Mouse (Mus musculus) left cerebral cortex, postnatal 36 days (tissue): Measurements from ENCODE around the gene Thap8. TPM values are rescaled to one million over a fixed set of nuclear protein-coding genes. Genes with fewer than 3 reads are reported as not detected.
"Not testable (repeated sequence)": the region's sequence is repeated elsewhere in the genome, so short reads cannot be mapped to it uniquely, and the experiment has no call there.

ENCODE experiments used
- DNase-seq, 2 experiments: peaks; one replicate each; pipeline ENCODE4 v3.0.0; 2021 to 2022; ENCODE audit warnings: low spot score in 2 of 2, mixed read lengths in 1 of 2
- intact Hi-C: fragments of 180-260 bp; cut with DNase I; formaldehyde crosslinking; loops from one replicate; pipeline ENCODE4 v1.15.1; 2025
- total RNA-seq, 2 experiments: library from RNA; stranded (reverse); gene quantifications; 2 replicates each; pipeline ENCODE4 v1.2.3; 2021

Thap8 gene
- under 1 TPM; 0.32 to 0.41 TPM for total RNA-seq

GRCm38 (mm10) chr7:30279951-30280669 is at the start of gene Thap8, which contains the start of gene Wdr62:
TSS of gene Thap8 (plus strand) at chr7:30280094.
TSS of gene Wdr62 (minus strand) at chr7:30280419.
- intact Hi-C loops = loop anchor here (5.0 kb wide), 1 partner anchor 48 kb away; the partner anchor contains the start of genes Polr2i and Tbcb

GRCm38 (mm10) chr7:30231328-30231668 is 48.6 kb upstream of the Thap8 start:
- intact Hi-C loops = loop anchor here (5.0 kb wide), 1 partner anchor 51 kb away; the partner anchor contains the start of genes Thap8 and Wdr62
- DNase-seq = no peak

More at GRCm38 (mm10) chr7:30279951-30280669, at the start of gene Thap8, which contains the start of gene Wdr62:
- DNase-seq = peak; percentile 87 to 90

- DNase-seq = peak; percentile 99
- intact Hi-C loops = loop anchor here (5.0 kb wide), 1 partner anchor 50 kb away; the partner anchor contains the start of genes Thap8 and Wdr62
These were observed 48.0 kb upstream of the Thap8 start, which contains the start of the genes Polr2i and Tbcb for GRCm38 (mm10) chr7:30231669-30232454. TSS of gene Polr2i (plus strand) at chr7:30231948. TSS of gene Tbcb (minus strand) at chr7:30232272.

- peak in 1 of 2 experiments; percentile 18 for DNase-seq
- intact Hi-C loops = loop anchor here (5.0 kb wide), 1 partner anchor 50 kb away; the partner anchor contains the start of genes Thap8 and Wdr62
These were observed 47.2 kb upstream of the Thap8 start for GRCm38 (mm10) chr7:30232631-30233148.

- intact Hi-C loops = loop anchor here (5.0 kb wide), 1 partner anchor 49 kb away; the partner anchor contains the start of genes Thap8 and Wdr62
- peak in 1 of 2 experiments; percentile 35 for DNase-seq
These were observed 46.5 kb upstream of the Thap8 start for GRCm38 (mm10) chr7:30233387-30233786.

- DNase-seq = no peak
- intact Hi-C loops = loop anchor here (5.0 kb wide), 1 partner anchor 48 kb away; the partner anchor contains the start of genes Thap8 and Wdr62
These were observed 45.5 kb upstream of the Thap8 start for GRCm38 (mm10) chr7:30234276-30234858.

- intact Hi-C loops = no loop called here
- no peak for DNase-seq
These were observed 44.8 kb upstream of the Thap8 start for GRCm38 (mm10) chr7:30235091-30235490.

GRCm38 (mm10) chr7:30235625-30236024 is 44.3 kb upstream of the Thap8 start, which contains the start of gene Ovol3:
TSS of gene Ovol3 (minus strand) at chr7:30235725.
- no peak for DNase-seq
- intact Hi-C loops = no loop called here

GRCm38 (mm10) chr7:30237374-30237773 is 42.5 kb upstream of the Thap8 start:
- DNase-seq, intact Hi-C loops: not testable (repeated sequence)

- no peak for DNase-seq
- intact Hi-C loops = no loop called here
These were observed 27.6 kb upstream of the Thap8 start for GRCm38 (mm10) chr7:30251956-30252954.

- no peak for DNase-seq
- intact Hi-C loops = no loop called here
These were observed 14.9 kb upstream of the Thap8 start for GRCm38 (mm10) chr7:30265041-30265440.

- intact Hi-C loops = no loop called here
- no peak for DNase-seq
These were observed 14.4 kb upstream of the Thap8 start for GRCm38 (mm10) chr7:30265531-30265930.

- DNase-seq = no peak
- intact Hi-C loops = no loop called here
These were observed 14.0 kb upstream of the Thap8 start for GRCm38 (mm10) chr7:30265935-30266334.

- intact Hi-C loops = no loop called here
These were observed 13.1 kb upstream of the Thap8 start for GRCm38 (mm10) chr7:30266780-30267179.

GRCm38 (mm10) chr7:30269641-30270040 is 10.3 kb upstream of the Thap8 start:
- intact Hi-C loops = no loop called here
- no peak for DNase-seq

More at GRCm38 (mm10) chr7:30266780-30267179, 13.1 kb upstream of the Thap8 start:
- DNase-seq = no peak

GRCm38 (mm10) chr7:30274383-30274782 is 5.5 kb upstream of the Thap8 start:
- intact Hi-C loops = no loop called here
- no peak for DNase-seq

GRCm38 (mm10) chr7:30278911-30279310 is 983 bp upstream of the Thap8 start:
- intact Hi-C loops = no loop called here
- no peak for DNase-seq

- intact Hi-C loops = no loop called here
- no peak for DNase-seq
These were observed 358 bp upstream of the Thap8 start for GRCm38 (mm10) chr7:30279536-30279935.
